Comparison of ENCODE assay signal across 24 mouse cellular contexts in the genomic region with DNA sequence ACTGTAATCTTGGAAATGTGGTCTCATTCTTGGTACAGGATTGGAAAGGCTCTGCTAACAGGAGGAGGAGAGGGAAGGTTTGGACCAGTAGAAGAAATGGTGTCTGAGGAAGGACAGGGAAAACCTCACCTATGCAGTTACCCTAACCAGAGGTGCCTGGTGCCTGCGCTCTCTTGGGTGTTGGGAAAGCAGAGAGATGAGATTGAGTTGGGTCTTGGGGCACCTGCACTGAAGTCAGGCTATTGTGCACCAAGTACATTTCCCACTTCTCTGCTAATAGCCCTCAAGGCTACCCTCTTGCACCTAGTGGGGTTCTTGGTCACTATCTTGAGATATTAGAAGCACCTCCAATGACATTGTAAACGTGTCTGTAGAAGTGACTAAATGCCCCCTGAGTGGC. TPM values are rescaled to one million over a fixed set of nuclear protein-coding genes. Genes with fewer than 3 reads are reported as not detected.
A peak's percentile ranks its signal among the peaks of the same experiment; 100 is the strongest.
DNase-seq lines count a peak whose midpoint lies in the region; ATAC-seq lines count a peak whose summit lies in the region.
"Had no signal": no experiment of that assay in that cellular context is flagged by ENCODE, and none has a peak within 500 bp of the region (broad histone marks: within the 10 kb centered on the region; RNA-seq: fewer than 3 reads in every experiment).

No protein-coding gene starts in this region.

- ATAC-seq in hindbrain, embryonic 11.5 days (ENCODE audit: low FRiP score) = no peak
- ATAC-seq in hindbrain, embryonic 16.5 days = no peak
- no peak for ATAC-seq in forebrain, embryonic 12.5 days (ENCODE audit: low FRiP score)
- no peak for ATAC-seq in hindbrain, embryonic 13.5 days (ENCODE audit: low FRiP score)
- ATAC-seq in midbrain, embryonic 15.5 days (replicated peaks) = no peak
- ATAC-seq: intestine, postnatal 0 days had no signal

- H3K4me3 ChIP-seq in hindbrain, embryonic 11.5 days (ENCODE audit: low read depth, low read length) = no peak overlapping the region
- H3K4me3 ChIP-seq in hindbrain, embryonic 16.5 days (ENCODE audit: low read length) = no peak overlapping the region
- H3K4me3 ChIP-seq in forebrain, embryonic 12.5 days (replicated peaks) = no peak overlapping the region
- H3K4me3 ChIP-seq in hindbrain, embryonic 13.5 days = no peak overlapping the region
- no peak overlapping the region for H3K4me3 ChIP-seq in midbrain, embryonic 15.5 days
- H3K4me3 ChIP-seq: heart, adult 2 months; heart, embryonic 13.5 days; kidney, embryonic 15.5 days; left cerebral cortex, adult 2 months; liver, embryonic 13.5 days; megakaryocyte, embryonic 14.5 days had no signal

- peak overlapping the region; percentile 40 for H3K9ac ChIP-seq in hindbrain, embryonic 11.5 days (ENCODE audit: low read depth, low read length)
- no peak overlapping the region for H3K9ac ChIP-seq in hindbrain, embryonic 16.5 days (ENCODE audit: low read depth, low read length)
- no peak overlapping the region for H3K9ac ChIP-seq in forebrain, embryonic 12.5 days
- H3K9ac ChIP-seq in hindbrain, embryonic 13.5 days = 0 out of 2 replicates have a peak overlapping the region, but pooled peaks have one; percentile 49
- H3K9ac ChIP-seq in midbrain, embryonic 15.5 days = no peak overlapping the region
- H3K9ac ChIP-seq: heart, embryonic 13.5 days; kidney, embryonic 15.5 days; liver, embryonic 13.5 days had no signal

- no peak overlapping the region for H3K4me2 ChIP-seq in hindbrain, embryonic 11.5 days (replicated peaks; ENCODE audit: low read depth, low read length)
- no peak overlapping the region for H3K4me2 ChIP-seq in hindbrain, embryonic 16.5 days (ENCODE audit: low read length)
- H3K4me2 ChIP-seq in forebrain, embryonic 12.5 days = no peak overlapping the region
- no peak overlapping the region for H3K4me2 ChIP-seq in hindbrain, embryonic 13.5 days
- H3K4me2 ChIP-seq in midbrain, embryonic 15.5 days = no peak overlapping the region
- H3K4me2 ChIP-seq: heart, embryonic 13.5 days; kidney, embryonic 15.5 days; liver, embryonic 13.5 days had no signal

- peaks cover 20% of the 10 kb centered on the region for H3K4me1 ChIP-seq in hindbrain, embryonic 11.5 days (replicated peaks; ENCODE audit: control insufficient read depth, insufficient read depth, low read length)
- H3K4me1 ChIP-seq in hindbrain, embryonic 16.5 days (ENCODE audit: control insufficient read depth, insufficient read depth, low read depth, low read length) = peaks cover 15% of the 10 kb centered on the region
- peaks cover 65% of the 10 kb centered on the region for H3K4me1 ChIP-seq in forebrain, embryonic 12.5 days
- peaks cover 44% of the 10 kb centered on the region for H3K4me1 ChIP-seq in hindbrain, embryonic 13.5 days (replicated peaks)
- H3K4me1 ChIP-seq in midbrain, embryonic 15.5 days = peaks cover 45% of the 10 kb centered on the region
- H3K4me1 ChIP-seq: liver, embryonic 13.5 days had no signal

- no peaks in the 10 kb centered on the region for H3K36me3 ChIP-seq in hindbrain, embryonic 11.5 days (ENCODE audit: control insufficient read depth, insufficient read depth, low read length)
- no peaks in the 10 kb centered on the region for H3K36me3 ChIP-seq in hindbrain, embryonic 16.5 days (ENCODE audit: control insufficient read depth, insufficient read depth, low read length)
- H3K36me3 ChIP-seq in forebrain, embryonic 12.5 days (replicated peaks) = no peaks in the 10 kb centered on the region
- no peaks in the 10 kb centered on the region for H3K36me3 ChIP-seq in hindbrain, embryonic 13.5 days
- no peaks in the 10 kb centered on the region for H3K36me3 ChIP-seq in midbrain, embryonic 15.5 days (replicated peaks)
- H3K36me3 ChIP-seq: G1E; heart, embryonic 13.5 days; kidney, embryonic 15.5 days; liver, embryonic 13.5 days had no signal

- peak; percentile 17 for DNase-seq in hindbrain, embryonic 11.5 days (ENCODE audit: low spot score)
- no peak for DNase-seq in lung, postnatal 14 days
- no peak for DNase-seq in thymus, adult 18-20 months
- DNase-seq in layer of hippocampus, postnatal 25 days (ENCODE audit: extremely low spot score in 1 of 2, low spot score in 1 of 2) = no peak
- DNase-seq: adrenal gland, adult 2 months; cerebellum, adult 11 months; gastrocnemius, postnatal 36 days; heart, adult 2 months; heart, postnatal 14 days; kidney, postnatal 4 days; liver, embryonic 13.5 days; lung, adult 2 months; spleen, adult 18-20 months; thymus, postnatal 36 days had no signal

- 81% methylated on average over 2 of the region's 2 CpGs for WGBS in hindbrain, embryonic 11.5 days
- WGBS in hindbrain, embryonic 16.5 days = 76% methylated on average over 2 of the region's 2 CpGs
- WGBS in forebrain, embryonic 12.5 days = 82% methylated on average over 2 of the region's 2 CpGs
- WGBS in hindbrain, embryonic 13.5 days = 75% methylated on average over 2 of the region's 2 CpGs
- 72% methylated on average over 2 of the region's 2 CpGs for WGBS in midbrain, embryonic 15.5 days

- peak overlapping the region; percentile 83 for H3K27ac ChIP-seq in hindbrain, embryonic 11.5 days (ENCODE audit: low read depth, low read length)
- H3K27ac ChIP-seq in hindbrain, embryonic 16.5 days (ENCODE audit: low read depth, low read length) = no peak overlapping the region
- peak overlapping the region; percentile 84 for H3K27ac ChIP-seq in forebrain, embryonic 12.5 days
- H3K27ac ChIP-seq in hindbrain, embryonic 13.5 days = peak overlapping the region; percentile 75
- peak overlapping the region; percentile 60 for H3K27ac ChIP-seq in midbrain, embryonic 15.5 days
- H3K27ac ChIP-seq: heart, adult 2 months; heart, embryonic 13.5 days; kidney, embryonic 15.5 days; left cerebral cortex, adult 2 months; liver, embryonic 13.5 days had no signal

- H3K9me3 ChIP-seq in hindbrain, embryonic 11.5 days (ENCODE audit: control insufficient read depth, low read length) = no peaks in the 10 kb centered on the region
- H3K9me3 ChIP-seq in hindbrain, embryonic 16.5 days (ENCODE audit: control insufficient read depth, low read length) = no peaks in the 10 kb centered on the region
- no peaks in the 10 kb centered on the region for H3K9me3 ChIP-seq in forebrain, embryonic 12.5 days
- no peaks in the 10 kb centered on the region for H3K9me3 ChIP-seq in hindbrain, embryonic 13.5 days
- no peaks in the 10 kb centered on the region for H3K9me3 ChIP-seq in midbrain, embryonic 15.5 days
- H3K9me3 ChIP-seq: G1E; kidney, embryonic 15.5 days; liver, embryonic 13.5 days had no signal

- no peaks in the 10 kb centered on the region for H3K27me3 ChIP-seq in hindbrain, embryonic 11.5 days (ENCODE audit: control insufficient read depth, insufficient read depth, low read length)
- H3K27me3 ChIP-seq in hindbrain, embryonic 16.5 days (replicated peaks; ENCODE audit: control insufficient read depth, insufficient read depth, low read length) = no peaks in the 10 kb centered on the region
- H3K27me3 ChIP-seq in forebrain, embryonic 12.5 days = peaks cover 2% of the 10 kb centered on the region; the same call in 1 of the 2 replicates
- H3K27me3 ChIP-seq in hindbrain, embryonic 13.5 days = no peaks in the 10 kb centered on the region
- no peaks in the 10 kb centered on the region for H3K27me3 ChIP-seq in midbrain, embryonic 15.5 days (replicated peaks)

RNA-seq across cellular contexts. Expression of a gene that starts 23.6 kb away (rescaled TPM):
- 34.4 and 40.3 TPM in 2 replicates for polyA plus RNA-seq in hindbrain, embryonic 11.5 days (2014; fragmentation: Nextera tagmentation; extraction: Ambion mirVana)
- 49.8 and 53.9 TPM in 2 replicates for polyA plus RNA-seq in hindbrain, embryonic 16.5 days (2015; fragmentation: Nextera tagmentation; extraction: Ambion mirVana)
- 16.0 and 18.8 TPM in 2 replicates for polyA plus RNA-seq in forebrain, embryonic 12.5 days (2016; fragmentation: Nextera tagmentation; extraction: Ambion mirVana)
- 37.9 and 48.5 TPM in 2 replicates for polyA plus RNA-seq in hindbrain, embryonic 13.5 days (2015; fragmentation: Nextera tagmentation; extraction: Ambion mirVana)
- polyA plus RNA-seq in midbrain, embryonic 15.5 days (2015; fragmentation: Nextera tagmentation; extraction: Ambion mirVana) = 39.7 and 49.0 TPM in 2 replicates
- total RNA-seq in layer of hippocampus, postnatal 25 days (2021) = 10 to 100 TPM; 50.7 to 56.9 TPM

RNA-seq across cellular contexts. Expression of a gene that starts 26.6 kb away (rescaled TPM):
- polyA plus RNA-seq in hindbrain, embryonic 11.5 days (2014; fragmentation: Nextera tagmentation; extraction: Ambion mirVana) = 18.5 and 20.1 TPM in 2 replicates
- polyA plus RNA-seq in hindbrain, embryonic 16.5 days (2015; fragmentation: Nextera tagmentation; extraction: Ambion mirVana) = 7.8 and 10.1 TPM in 2 replicates
- polyA plus RNA-seq in forebrain, embryonic 12.5 days (2016; fragmentation: Nextera tagmentation; extraction: Ambion mirVana) = 20.3 and 30.2 TPM in 2 replicates
- 14.9 and 16.5 TPM in 2 replicates for polyA plus RNA-seq in hindbrain, embryonic 13.5 days (2015; fragmentation: Nextera tagmentation; extraction: Ambion mirVana)
- polyA plus RNA-seq in midbrain, embryonic 15.5 days (2015; fragmentation: Nextera tagmentation; extraction: Ambion mirVana) = 31.0 and 31.7 TPM in 2 replicates
- total RNA-seq in layer of hippocampus, postnatal 25 days (2021) = 10 to 100 TPM; 24.0 to 29.2 TPM

RNA-seq across cellular contexts. Expression of a gene that starts 30.5 kb away (rescaled TPM):
- 17.7 and 19.2 TPM in 2 replicates for polyA plus RNA-seq in hindbrain, embryonic 11.5 days (2014; fragmentation: Nextera tagmentation; extraction: Ambion mirVana)
- polyA plus RNA-seq in hindbrain, embryonic 16.5 days (2015; fragmentation: Nextera tagmentation; extraction: Ambion mirVana) = 25.5 and 28.8 TPM in 2 replicates
- polyA plus RNA-seq in forebrain, embryonic 12.5 days (2016; fragmentation: Nextera tagmentation; extraction: Ambion mirVana) = 9.5 and 10.2 TPM in 2 replicates
- 19.5 and 24.3 TPM in 2 replicates for polyA plus RNA-seq in hindbrain, embryonic 13.5 days (2015; fragmentation: Nextera tagmentation; extraction: Ambion mirVana)
- 21.7 and 28.4 TPM in 2 replicates for polyA plus RNA-seq in midbrain, embryonic 15.5 days (2015; fragmentation: Nextera tagmentation; extraction: Ambion mirVana)
- 10 to 100 TPM; 37.3 to 45.0 TPM for total RNA-seq in layer of hippocampus, postnatal 25 days (2021)

RNA-seq across cellular contexts. Expression of a gene that starts 36.2 kb away (rescaled TPM):
- 14.3 and 15.2 TPM in 2 replicates for polyA plus RNA-seq in hindbrain, embryonic 11.5 days (2014; fragmentation: Nextera tagmentation; extraction: Ambion mirVana)
- 34.0 and 36.8 TPM in 2 replicates for polyA plus RNA-seq in hindbrain, embryonic 16.5 days (2015; fragmentation: Nextera tagmentation; extraction: Ambion mirVana)
- 10.0 and 12.0 TPM in 2 replicates for polyA plus RNA-seq in forebrain, embryonic 12.5 days (2016; fragmentation: Nextera tagmentation; extraction: Ambion mirVana)
- polyA plus RNA-seq in hindbrain, embryonic 13.5 days (2015; fragmentation: Nextera tagmentation; extraction: Ambion mirVana) = 23.6 and 24.6 TPM in 2 replicates
- 25.1 and 33.3 TPM in 2 replicates for polyA plus RNA-seq in midbrain, embryonic 15.5 days (2015; fragmentation: Nextera tagmentation; extraction: Ambion mirVana)
- total RNA-seq in layer of hippocampus, postnatal 25 days (2021) = 10 to 100 TPM; 48.2 to 51.3 TPM
- polyA plus RNA-seq: G1E had no signal

Comparison
In these comparisons a context has a peak if more than half of its experiments do, and no peak if none do; other contexts are left out.
1. H3K9ac ChIP-seq: peak in hindbrain, embryonic 11.5 days (single experiment) and hindbrain, embryonic 13.5 days (single experiment); none in hindbrain, embryonic 16.5 days (single experiment), forebrain, embryonic 12.5 days (single experiment) and midbrain, embryonic 15.5 days (single experiment).